Mouse (Mus musculus): Measurements from ENCODE around the gene Sh3kbp1. TPM values are rescaled to one million over a fixed set of nuclear protein-coding genes. Genes with fewer than 3 reads are reported as not detected.

The Sh3kbp1 gene
- total and polyA plus RNA-seq, 3 experiments: 18.6 to 37.7 TPM; not detected in 1

DNA sequence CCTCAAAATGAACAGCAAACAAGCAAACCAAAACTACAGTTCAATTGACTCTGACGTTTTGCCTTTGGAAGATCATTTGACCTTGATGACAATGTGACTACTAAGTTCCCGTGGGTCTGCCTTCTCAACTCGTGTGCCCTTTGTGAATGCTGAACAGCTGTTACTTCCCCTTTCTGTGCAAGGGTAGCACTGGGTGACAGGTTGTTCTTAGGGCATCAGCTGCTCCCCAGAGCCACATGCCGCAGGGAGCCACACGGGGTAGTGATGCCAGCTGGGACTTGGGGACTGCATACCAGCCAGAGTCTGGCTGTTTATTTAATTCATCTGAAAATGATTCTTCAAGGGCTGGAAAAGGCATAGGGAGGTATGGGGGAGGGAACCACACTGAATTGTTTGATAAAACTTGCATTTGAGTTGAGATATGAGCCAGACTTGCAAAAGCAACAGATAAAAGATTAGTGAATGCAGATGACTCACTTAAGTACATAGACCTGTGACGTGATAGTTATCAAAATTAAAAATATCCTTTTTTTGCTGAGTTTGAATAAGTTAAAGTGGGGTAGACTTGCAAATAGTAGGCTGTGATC lies 108.5 kb downstream of the Sh3kbp1 start:
- H3K4me3 ChIP-seq (ENCODE audit: control insufficient read depth in 1 of 2, insufficient read depth in 1 of 2, low read depth in 2 of 2, low read length in 2 of 2): peak overlapping the region; percentile 23 to 28; a peak in 3 of 4 replicates
- no peaks in the 10 kb centered on the region for H3K27me3 ChIP-seq (ENCODE audit: control insufficient read depth in 1 of 2, insufficient read depth in 2 of 2, low read length in 2 of 2)
- H3K9me3 ChIP-seq (replicated peaks; ENCODE audit: insufficient read depth, low read length): no peaks in the 10 kb centered on the region
- no peaks in the 10 kb centered on the region for H3K79me2 ChIP-seq (ENCODE audit: control insufficient read depth, insufficient read depth, low read length, poor library complexity)
- peak; percentile 88 for DNase-seq (ENCODE audit: low read depth, low spot score)
- H3K36me3 ChIP-seq (ENCODE audit: control insufficient read depth in 1 of 2, insufficient read depth in 2 of 2, low read length in 2 of 2): peaks cover 0 to 31% of the 10 kb centered on the region in 2 experiments; a peak in 2 of 4 replicates
- no peak overlapping the region for H3K9ac ChIP-seq (ENCODE audit: control insufficient read depth, low read depth, low read length, poor library complexity, severe bottlenecking)
- peak overlapping the region; percentile 33; the same call in 1 of the 2 replicates for H3K27ac ChIP-seq (ENCODE audit: control insufficient read depth, low read depth, low read length)
- peaks cover 14% of the 10 kb centered on the region in 2 experiments for H3K4me1 ChIP-seq (ENCODE audit: control insufficient read depth in 1 of 2, insufficient read depth in 2 of 2, low read length in 2 of 2)
- TF ChIP-seq CHD1 (IDR thresholded peaks at IDR 0.05; ENCODE audit: low read depth, low read length) (no peak), ZC3H11A (IDR thresholded peaks at IDR 0.05; ENCODE audit: low read depth, low read length) (no peak), TAL1 (IDR thresholded peaks at IDR 0.05; ENCODE audit: low read length) (no peak), HCFC1 (IDR thresholded peaks at IDR 0.05; ENCODE audit: low read depth, low read length) (0 out of 2 replicates have a peak, but pooled peaks have one; percentile 31), GATA1 (IDR thresholded peaks at IDR 0.05; ENCODE audit: low read depth, low read length) (peak; percentile 76), TCF12 (IDR thresholded peaks at IDR 0.05; ENCODE audit: low read depth, low read length) (peak; percentile 51; the same call in 1 of the 2 replicates), EP300 (IDR thresholded peaks at IDR 0.05; ENCODE audit: low read depth in 1 of 2, low read length in 2 of 2) (peak; percentile 57 to 72), USF1 (IDR thresholded peaks at IDR 0.05; ENCODE audit: low read depth, low read length) (no peak), RCOR1 (IDR thresholded peaks at IDR 0.05; ENCODE audit: low read depth, low read length) (peak; percentile 60; the same call in 1 of the 2 replicates), ETS1 (IDR thresholded peaks at IDR 0.05; ENCODE audit: low read depth, low read length) (peak; percentile 92), MAZ (IDR thresholded peaks at IDR 0.05; ENCODE audit: low read depth, low read length) (0 out of 2 replicates have a peak, but pooled peaks have one; percentile 47), E2F4 (IDR thresholded peaks at IDR 0.05; ENCODE audit: borderline replicate concordance, low read depth, low read length) (no peak), MEF2A (IDR thresholded peaks at IDR 0.05; ENCODE audit: extremely low read depth, insufficient replicate concordance, low read depth, low read length, poor library complexity, severe bottlenecking) (no peak), MXI1 (IDR thresholded peaks at IDR 0.05; ENCODE audit: low read depth, low read length) (peak; percentile 91), ZNF384 (IDR thresholded peaks at IDR 0.05; ENCODE audit: low read depth, low read length) (no peak), GABPA (IDR thresholded peaks at IDR 0.05; ENCODE audit: low read depth, low read length) (no peak), MYB (IDR thresholded peaks at IDR 0.05; ENCODE audit: low read depth, low read length) (no peak), BHLHE40 (IDR thresholded peaks at IDR 0.05; ENCODE audit: borderline replicate concordance, low read depth, low read length) (peak; percentile 50; the same call in 1 of the 2 replicates), KAT2A (conservative IDR thresholded peaks at IDR 0.05; ENCODE audit: low read depth, low read length) (no peak), MYC (IDR thresholded peaks at IDR 0.05; ENCODE audit: low read depth, low read length) (peak; percentile 84), MAFK (IDR thresholded peaks at IDR 0.05; ENCODE audit: borderline replicate concordance, low read depth, low read length) (no peak; the same call in 1 of the 2 replicates), CHD2 (IDR thresholded peaks at IDR 0.05; ENCODE audit: low read length) (no peak), NRF1 (IDR thresholded peaks at IDR 0.05; ENCODE audit: insufficient read depth, low read depth, low read length, poor library complexity, severe bottlenecking) (no peak), MAX (IDR thresholded peaks at IDR 0.05; ENCODE audit: low read length) (peak; percentile 72), SIN3A (IDR thresholded peaks at IDR 0.05; ENCODE audit: low read length) (peak; percentile 86), JUND (IDR thresholded peaks at IDR 0.05; ENCODE audit: low read depth, low read length) (no peak), USF2 (IDR thresholded peaks at IDR 0.05; ENCODE audit: borderline replicate concordance in 1 of 2, insufficient read depth in 1 of 2, low read depth in 1 of 2, low read length in 2 of 2) (no peak), UBTF (IDR thresholded peaks at IDR 0.05; ENCODE audit: borderline replicate concordance, insufficient read depth, low read depth, low read length) (no peak), ELF1 (IDR thresholded peaks at IDR 0.05; ENCODE audit: low read depth, low read length) (no peak), POLR2AphosphoS2 (IDR thresholded peaks at IDR 0.05; ENCODE audit: low read length) (no peak), SMC3 (IDR thresholded peaks at IDR 0.05; ENCODE audit: low read depth, low read length) (peak; percentile 16; the same call in 1 of the 2 replicates), ZKSCAN1 (IDR thresholded peaks at IDR 0.05; ENCODE audit: low read depth, low read length) (no peak), POLR2A (IDR thresholded peaks at IDR 0.05; ENCODE audit: control insufficient read depth in 1 of 2, insufficient read depth in 1 of 2, low read depth in 1 of 2, low read length in 2 of 2, poor library complexity in 1 of 2) (no peak), TBP (IDR thresholded peaks at IDR 0.05; ENCODE audit: low read depth, low read length) (peak; percentile 49; the same call in 1 of the 2 replicates), POLR2AphosphoS5 (IDR thresholded peaks at IDR 0.05; ENCODE audit: borderline replicate concordance, low read depth, low read length) (no peak), RAD21 (IDR thresholded peaks at IDR 0.05; ENCODE audit: low read depth, low read length) (no peak)
